Mouse (Mus musculus) E14TG2a.4 (cell line): ENCODE data around the gene Mindy1.

ENCODE experiments used
- CTCF ChIP-seq: conservative IDR thresholded peaks from 2 replicates; pipeline ENCODE4 v1.5.1; 2014; ENCODE audit warnings: low read length
- NANOG ChIP-seq: IDR thresholded peaks from 2 replicates; pipeline ENCODE4 v1.6.1; 2014; ENCODE audit warnings: borderline replicate concordance, low read length, mixed read lengths
- POU5F1 ChIP-seq: IDR thresholded peaks from 2 replicates; pipeline ENCODE4 v1.6.1; 2014; ENCODE audit warnings: low read length, borderline replicate concordance

- no peak for TF ChIP-seq CTCF
- TF ChIP-seq NANOG, result no peak
- TF ChIP-seq POU5F1, result no peak
Measured at GRCm38 (mm10) chr3:95287541-95287940, 6.4 kb downstream of the Mindy1 start.
